Mouse (Mus musculus) gastrocnemius, postnatal 25 days (tissue): ENCODE data around the gene Six2. TPM values are rescaled to one million over a fixed set of nuclear protein-coding genes. Genes with fewer than 3 reads are reported as not detected.
A peak's percentile ranks its signal among the peaks of the same experiment; 100 is the strongest.

ENCODE experiments used
- DNase-seq: peaks from one replicate; pipeline ENCODE4 v3.0.0; 2022
- long read RNA-seq, 2 experiments: library from polyadenylated mRNA; stranded (forward); transcript quantifications; one replicate each; pipeline ENCODE4 v2.0.0; 2021
- total RNA-seq, 2 experiments: library from RNA; stranded (reverse); gene quantifications; 1 replicate in 1 of 2; 2 replicates in 1 of 2; pipeline ENCODE4 v1.2.3; 2021

The Six2 gene
- 10 to 100 TPM in 1 of 2 experiments, 1 to 10 TPM in 1; 3.1 to 13.8 TPM for total RNA-seq
- long read RNA-seq, experiment 1, transcript Six2-202 (2 exons, 2,119 nt): major isoform, 7 of 11 reads
- long read RNA-seq, experiment 1, partial matches to known transcripts: 4 of 11 reads
- long read RNA-seq, experiment 1, other reads (novel, unspliced or antisense): 0 of 11 reads
- long read RNA-seq, experiment 2, transcript Six2-202 (2 exons, 2,119 nt): major isoform, 9 of 13 reads
- long read RNA-seq, experiment 2, partial matches to known transcripts: 1 of 13 reads
- long read RNA-seq, experiment 2, other reads (novel, unspliced or antisense): 3 of 13 reads

DNA sequence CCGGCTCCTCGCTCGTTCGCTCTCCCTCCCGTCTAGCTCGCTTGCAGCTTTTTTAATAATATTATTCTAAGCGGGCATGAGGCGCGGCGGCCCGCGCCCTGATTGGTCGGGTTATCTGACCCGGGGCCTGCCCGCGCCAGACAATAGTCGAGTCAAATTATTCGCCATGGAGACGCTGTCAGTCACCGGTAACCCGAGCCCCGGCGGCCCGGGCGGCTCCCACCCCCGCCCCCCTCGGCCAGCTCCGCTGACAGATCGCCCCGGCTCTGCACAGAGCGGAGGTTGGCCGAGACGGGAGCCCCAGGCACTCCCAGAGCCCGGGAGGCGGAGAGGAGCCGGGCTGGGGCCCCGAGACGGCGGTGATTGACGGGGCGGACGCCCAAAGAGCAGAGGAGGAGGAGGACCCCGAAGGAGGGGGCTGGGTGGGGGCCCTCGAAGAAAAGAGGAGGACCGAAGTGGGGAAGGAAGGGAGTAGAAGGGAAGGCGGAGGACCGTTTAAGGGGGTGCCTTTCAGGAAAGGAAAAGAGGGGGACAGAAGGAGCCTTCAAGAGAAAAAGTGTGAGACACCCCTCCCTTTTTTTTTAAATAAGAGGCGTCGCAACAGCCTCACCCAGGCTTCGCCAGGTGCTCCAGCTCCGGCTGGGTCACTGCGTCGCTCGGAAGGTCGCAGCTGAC is at the start of gene Six2:
Gene Six2, minus strand, starts transcription at position 39 of the 675 bp plus-strand sequence.
- DNase-seq: peak; percentile 86

- no peak for DNase-seq
Measured at GRCm38 (mm10) chr17:85737090-85737780, 49.2 kb upstream of the Six2 start.

DNA sequence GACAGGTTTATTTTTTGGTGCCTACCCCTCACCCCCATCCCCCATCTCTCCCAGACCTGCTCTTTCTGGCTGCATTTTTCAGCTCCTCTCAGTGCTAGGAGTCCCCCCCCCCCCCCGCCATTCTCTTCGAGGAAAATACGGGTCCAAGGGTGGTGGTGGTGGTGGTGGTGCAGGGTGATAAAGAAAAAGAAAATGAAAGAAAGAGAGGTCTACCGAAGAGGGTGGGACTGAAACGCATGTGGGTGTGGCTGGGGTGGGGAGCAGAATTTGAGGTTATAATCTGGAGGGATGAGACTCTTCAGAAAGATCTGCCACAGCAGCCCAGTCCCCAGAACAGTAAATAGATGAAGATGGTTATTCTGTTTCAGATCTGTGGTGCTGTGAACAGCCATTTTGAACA is 43.3 kb upstream of the Six2 start:
- DNase-seq: no peak

GRCm38 (mm10) chr17:85730231-85731015 is 42.3 kb upstream of the Six2 start:
- no peak for DNase-seq

DNA sequence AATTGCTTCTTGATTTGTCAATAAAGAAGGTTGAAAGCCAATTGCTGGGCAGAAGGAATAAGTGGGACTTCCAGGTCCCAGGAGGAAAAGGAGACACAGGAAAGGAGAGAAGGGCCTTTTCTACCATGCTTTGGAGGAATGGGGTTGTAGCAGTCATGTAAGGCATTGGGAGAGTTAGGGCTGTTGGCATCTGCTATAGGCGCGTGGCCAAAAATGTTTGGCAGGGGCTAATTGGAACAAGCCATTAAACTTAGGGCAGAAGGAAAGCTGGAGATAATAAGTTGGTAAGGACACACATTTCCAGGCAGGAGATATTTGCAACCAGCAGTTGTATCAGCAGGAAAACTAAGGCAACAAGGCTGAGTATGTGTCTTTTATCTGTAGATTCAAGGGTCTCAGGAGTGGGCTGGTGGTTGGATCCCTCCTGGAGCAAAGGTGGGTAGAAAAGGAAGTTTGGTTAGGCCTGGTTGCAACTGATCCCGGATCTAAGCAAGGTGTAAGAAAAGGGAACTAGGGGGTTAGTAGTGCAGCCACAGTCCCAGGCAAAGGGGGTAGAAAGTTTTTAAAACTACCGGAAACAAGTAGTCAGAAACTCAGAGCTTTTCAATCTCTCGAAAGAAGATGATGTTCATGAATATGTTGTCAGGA is 40.1 kb upstream of the Six2 start:
- no peak for DNase-seq

GRCm38 (mm10) chr17:85725988-85726387 is 37.9 kb upstream of the Six2 start:
- no peak for DNase-seq

GRCm38 (mm10) chr17:85723166-85723565 is 35.1 kb upstream of the Six2 start:
- DNase-seq: no peak

GRCm38 (mm10) chr17:85717266-85717665 is 29.2 kb upstream of the Six2 start:
- DNase-seq: no peak

DNA sequence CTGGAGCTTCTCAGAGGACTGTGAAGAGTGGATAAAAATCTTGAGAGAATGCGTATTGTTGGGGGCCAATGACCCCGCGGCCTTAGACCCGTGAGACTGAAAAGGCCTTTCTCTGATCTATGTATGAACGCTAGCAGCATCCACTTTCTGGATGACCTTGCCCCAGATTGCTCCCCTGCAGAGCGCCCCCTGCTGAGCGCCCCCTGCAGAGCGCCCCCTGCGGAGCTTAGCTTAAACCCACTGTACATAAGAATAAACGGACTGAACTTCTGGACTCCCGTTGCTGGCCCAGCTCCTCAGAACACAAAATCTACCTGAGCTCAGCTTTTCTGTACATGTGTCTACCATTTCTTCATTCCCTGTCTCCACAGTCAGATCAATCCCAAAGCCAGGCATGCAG is 27.7 kb upstream of the Six2 start:
- DNase-seq: no peak

GRCm38 (mm10) chr17:85714370-85714769 is 26.3 kb upstream of the Six2 start:
- no peak for DNase-seq

GRCm38 (mm10) chr17:85712874-85713273 is 24.8 kb upstream of the Six2 start:
- DNase-seq: no peak

DNA sequence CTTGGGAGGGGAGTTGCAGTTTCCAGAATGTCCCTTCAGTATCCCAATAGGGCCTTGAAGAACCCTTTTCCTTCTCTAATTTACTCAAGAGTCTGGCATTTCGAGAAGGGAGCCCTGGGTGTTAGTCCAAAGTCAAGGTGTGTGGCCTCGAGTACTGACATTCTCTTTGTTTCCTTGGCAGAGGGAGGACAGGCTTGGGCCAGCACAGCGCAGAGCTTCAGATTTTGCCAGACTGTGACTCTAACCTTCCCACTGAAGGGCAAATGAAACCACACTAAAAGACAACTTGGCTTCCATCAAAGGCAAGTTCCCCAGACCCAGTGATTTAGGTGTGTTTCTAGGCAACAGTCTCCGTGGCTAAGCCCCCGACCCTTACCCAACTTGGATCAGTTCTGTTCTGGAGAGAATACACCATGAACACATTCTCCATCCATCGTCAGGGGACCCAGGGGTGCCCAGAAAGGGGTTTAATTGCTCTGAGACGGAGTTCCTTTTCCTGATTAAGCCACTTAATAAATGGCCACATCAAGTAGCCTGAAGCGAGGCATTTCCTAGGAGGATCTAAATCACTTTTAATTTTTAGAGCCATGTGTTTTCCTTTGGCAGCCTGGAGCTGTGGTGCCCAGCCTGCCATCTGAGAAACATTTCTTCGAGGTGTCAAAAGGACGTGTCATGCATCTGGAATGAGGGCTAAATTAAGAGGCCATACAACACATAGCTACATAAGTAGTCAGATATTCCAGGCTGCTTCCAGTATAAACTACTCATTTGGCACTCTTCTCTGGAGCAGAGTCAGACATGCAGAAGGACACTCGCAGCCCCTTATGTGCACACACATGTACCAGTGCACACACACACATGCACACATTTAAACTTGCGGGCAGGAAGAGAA is 16.5 kb upstream of the Six2 start:
- DNase-seq: no peak

DNA sequence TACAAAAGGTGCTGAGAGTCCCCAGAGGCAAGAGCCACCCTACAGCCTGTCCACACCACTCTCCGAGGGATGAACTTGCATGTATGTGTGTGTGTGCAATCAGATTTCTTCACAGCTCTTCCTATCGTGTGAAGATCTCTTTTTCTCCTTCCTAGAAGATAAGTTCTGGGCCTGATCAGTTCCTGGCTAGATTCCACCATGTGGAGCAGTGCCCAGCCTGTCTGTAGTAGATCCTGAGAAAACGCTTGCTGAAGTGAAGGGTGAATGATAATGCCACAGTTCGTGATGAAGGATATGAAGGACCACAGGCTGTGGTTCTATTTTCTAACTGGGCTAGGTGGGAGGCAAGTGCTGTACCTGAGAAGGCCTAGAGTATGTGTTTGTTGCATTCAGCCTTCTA is 12.0 kb upstream of the Six2 start:
- DNase-seq: no peak

GRCm38 (mm10) chr17:85698643-85699042 is 10.6 kb upstream of the Six2 start:
- no peak for DNase-seq

GRCm38 (mm10) chr17:85697976-85698375 is 9.9 kb upstream of the Six2 start:
- DNase-seq: no peak

DNA sequence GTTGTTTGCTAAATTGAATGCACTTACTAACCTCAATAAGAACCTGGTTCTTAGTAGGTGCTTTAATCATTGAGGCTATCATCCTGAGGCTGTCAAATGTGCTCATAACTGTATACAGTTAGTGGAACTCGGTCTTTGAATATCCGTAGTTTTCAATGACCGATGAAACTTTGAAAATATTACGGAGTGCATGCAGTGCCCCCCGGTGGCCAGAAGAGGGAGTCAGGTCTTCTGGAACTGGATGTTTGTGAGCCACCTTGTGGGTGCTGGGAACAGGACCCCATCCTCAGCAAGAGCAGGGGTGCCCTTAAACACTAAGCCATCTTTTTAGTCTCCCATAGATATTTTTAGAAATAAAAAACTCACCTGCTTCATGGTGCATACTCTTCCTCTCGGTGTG is 6.4 kb upstream of the Six2 start:
- DNase-seq: no peak

DNA sequence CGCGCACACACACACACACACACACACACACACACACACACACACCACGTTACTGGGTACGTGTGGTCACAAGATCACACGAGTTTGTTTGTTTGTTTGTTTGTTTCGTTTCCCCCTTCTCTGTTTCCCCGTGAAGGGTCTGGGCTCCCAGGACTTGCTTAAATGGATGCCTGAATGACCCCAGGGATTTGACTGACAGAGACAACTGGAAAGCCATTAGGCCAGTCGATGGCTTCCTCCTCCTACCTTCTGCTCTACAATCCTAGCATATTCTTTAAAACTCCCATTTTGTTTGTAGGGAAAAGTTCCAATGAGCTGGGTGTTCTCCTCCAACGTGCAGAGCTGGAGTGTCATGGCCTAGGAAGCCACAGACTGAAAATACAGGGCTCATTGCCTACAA is 5.0 kb upstream of the Six2 start:
- no peak for DNase-seq

- DNase-seq: no peak
Measured at GRCm38 (mm10) chr17:85692594-85692993, 4.5 kb upstream of the Six2 start.

DNA sequence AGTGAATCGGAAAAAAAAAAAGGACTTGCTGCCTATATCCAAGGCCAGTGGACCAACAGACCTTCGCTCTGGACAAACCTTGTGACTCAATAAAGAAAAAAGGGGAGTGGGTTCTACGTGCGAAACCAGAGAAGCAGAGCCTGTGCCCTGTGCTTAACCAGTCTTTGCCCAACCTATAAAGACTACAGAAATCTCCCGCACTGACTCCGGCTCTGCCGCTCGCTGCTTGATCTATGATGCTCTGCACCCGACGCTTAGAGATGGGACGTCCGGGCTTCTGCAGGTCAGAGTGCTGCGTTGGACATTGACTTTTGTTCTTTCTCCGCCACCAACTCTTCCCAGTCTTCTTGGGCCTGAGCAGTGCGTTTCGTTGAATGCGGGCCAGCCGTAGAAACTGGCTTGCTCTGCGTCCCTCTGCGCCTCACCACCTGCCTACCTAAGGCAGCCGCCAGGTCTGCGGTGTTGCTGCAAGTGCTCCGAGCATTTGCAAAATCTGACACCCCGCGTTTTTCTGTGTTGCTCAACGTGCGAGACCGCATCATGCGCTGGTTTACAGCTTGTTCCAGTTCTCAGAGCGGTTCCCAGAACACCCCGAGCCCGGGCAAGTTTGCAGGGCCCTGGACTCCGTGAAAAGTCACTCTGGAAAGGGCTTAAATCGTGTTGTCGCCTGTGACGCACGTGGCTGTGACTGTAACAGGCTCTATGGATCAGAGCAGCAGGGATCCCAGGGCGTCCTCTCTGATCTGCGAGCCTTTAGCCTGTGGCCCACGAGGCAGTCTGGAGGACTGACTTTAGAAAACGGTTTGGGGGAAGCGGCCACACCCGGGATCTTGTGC is 3.8 kb upstream of the Six2 start:
- no peak for DNase-seq

- DNase-seq: no peak
Measured at GRCm38 (mm10) chr17:85690969-85691335, 2.9 kb upstream of the Six2 start.
